Mouse (Mus musculus) limb, embryonic 12.5 days (tissue): ENCODE results near the gene Smyd3. TPM values are rescaled to one million over a fixed set of nuclear protein-coding genes. Genes with fewer than 3 reads are reported as not detected.
A peak's percentile ranks its signal among the peaks of the same experiment; 100 is the strongest.

Experiments used
- ATAC-seq: fragments of 200-750 bp; cut with Nextera tagmentation; 2 replicates; pipeline ENCODE4 v1.8.0; 2017; ENCODE audit warnings: low read depth, moderate TSS enrichment; ENCODE audit not compliant: insufficient number of reproducible peaks, insufficient read depth, low FRiP score, low TSS enrichment
- H3K27ac ChIP-seq: fragments of 300-500 bp; sonication (generic); 2 replicates; pipeline ENCODE4 v1.5.1; 2016; ENCODE audit warnings: mild to moderate bottlenecking, moderate library complexity
- H3K27me3 ChIP-seq: fragments of 300-500 bp; sonication (generic); 2 replicates; pipeline ENCODE4 v1.6.1; 2016; ENCODE audit warnings: mild to moderate bottlenecking, moderate library complexity
- H3K36me3 ChIP-seq: fragments of 300-500 bp; sonication (generic); 2 replicates; pipeline ENCODE4 v1.6.1; 2016; ENCODE audit warnings: mild to moderate bottlenecking, moderate library complexity
- H3K4me1 ChIP-seq: fragments of 300-500 bp; sonication (generic); replicated peaks from 2 replicates; pipeline ENCODE4 v1.6.1; 2016
- H3K4me2 ChIP-seq: fragments of 300-500 bp; sonication (generic); 2 replicates; pipeline ENCODE4 v1.6.1; 2016; ENCODE audit warnings: mild to moderate bottlenecking, moderate library complexity
- H3K4me3 ChIP-seq: fragments of 300-500 bp; sonication (generic); replicated peaks from 2 replicates; pipeline ENCODE4 v1.5.1; 2016; ENCODE audit warnings: mild to moderate bottlenecking
- H3K9ac ChIP-seq: fragments of 300-500 bp; sonication (generic); replicated peaks from 2 replicates; pipeline ENCODE4 v1.6.1; 2016; ENCODE audit warnings: mild to moderate bottlenecking, moderate library complexity
- H3K9me3 ChIP-seq: fragments of 300-500 bp; sonication (generic); 2 replicates; pipeline ENCODE4 v1.6.1; 2016; ENCODE audit warnings: mild to moderate bottlenecking, moderate library complexity
- WGBS: fragments of 180-500 bp; shearing (Covaris S2); methylation state at CpG from one replicate; pipeline ENCODE4 v1.1.7; 2016; 5-methylcytosine and 5-hydroxymethylcytosine counted together
- polyA plus RNA-seq: library from polyadenylated mRNA; unstranded; fragments of >200 nt; fragmentation: Nextera tagmentation; extraction: Ambion mirVana; gene quantifications from 2 replicates; pipeline ENCODE4 v1.2.1, GENCODE M21; 2016

Smyd3 gene
- polyA plus RNA-seq, 1 experiment from 2014 or later: 26.5 TPM

GRCm38 (mm10) chr1:178924492-178925183 is 593.2 kb downstream of the Smyd3 start:
- H3K4me2 ChIP-seq: no peak overlapping the region
- peaks cover 77% of the 10 kb centered on the region for H3K36me3 ChIP-seq
- H3K27ac ChIP-seq: no peak overlapping the region
- no peaks in the 10 kb centered on the region for H3K4me1 ChIP-seq
- H3K4me3 ChIP-seq: no peak overlapping the region
- 86% methylated on average over 8 of the region's 8 CpGs for WGBS
- no peaks in the 10 kb centered on the region for H3K9me3 ChIP-seq
- no peak overlapping the region for H3K9ac ChIP-seq
- no peaks in the 10 kb centered on the region for H3K27me3 ChIP-seq
- ATAC-seq: no peak

GRCm38 (mm10) chr1:178917194-178917902 is 600.5 kb downstream of the Smyd3 start:
- Histone ChIP-seq H3K36me3 (peaks cover 87% of the 10 kb centered on the region), H3K4me2 (no peak overlapping the region)
- WGBS: 76% methylated on average over 31 of the region's 31 CpGs

GRCm38 (mm10) chr1:178915056-178915455 is 602.8 kb downstream of the Smyd3 start:
- Histone ChIP-seq H3K9me3 (no peaks in the 10 kb centered on the region), H3K9ac (no peak overlapping the region), H3K27ac (no peak overlapping the region), H3K36me3 (peaks cover 69% of the 10 kb centered on the region), H3K4me3 (no peak overlapping the region), H3K27me3 (peaks cover 7% of the 10 kb centered on the region; the same call in 1 of the 2 replicates), H3K4me2 (no peak overlapping the region), H3K4me1 (peaks cover 16% of the 10 kb centered on the region)
- 0 out of 2 replicates have a peak, but pooled peaks have one; percentile 16 for ATAC-seq
- WGBS: 84% methylated on average over 12 of the region's 12 CpGs

More at GRCm38 (mm10) chr1:178917194-178917902, 600.5 kb downstream of the Smyd3 start:
- Histone ChIP-seq H3K27me3 (peaks cover 7% of the 10 kb centered on the region; the same call in 1 of the 2 replicates), H3K27ac (no peak overlapping the region), H3K9me3 (no peaks in the 10 kb centered on the region), H3K9ac (no peak overlapping the region), H3K4me3 (no peak overlapping the region), H3K4me1 (peaks cover 6% of the 10 kb centered on the region)
- ATAC-seq: no peak

GRCm38 (mm10) chr1:178912936-178913716 is 604.7 kb downstream of the Smyd3 start:
- WGBS: 71% methylated on average over 6 of the region's 6 CpGs
- H3K27ac ChIP-seq: no peak overlapping the region
- H3K4me3 ChIP-seq: no peak overlapping the region
- H3K9ac ChIP-seq: no peak overlapping the region
- H3K4me2 ChIP-seq: no peak overlapping the region
- peaks cover 5% of the 10 kb centered on the region; the same call in 1 of the 2 replicates for H3K27me3 ChIP-seq
- no peak for ATAC-seq
- H3K36me3 ChIP-seq: peaks cover 52% of the 10 kb centered on the region
- peaks cover 23% of the 10 kb centered on the region for H3K4me1 ChIP-seq
- H3K9me3 ChIP-seq: no peaks in the 10 kb centered on the region

- 60% methylated on average over 14 of the region's 14 CpGs for WGBS
- Histone ChIP-seq H3K9ac (no peak overlapping the region), H3K36me3 (peaks cover 30% of the 10 kb centered on the region), H3K27ac (peak overlapping the region; percentile 23; the same call in 1 of the 2 replicates), H3K9me3 (no peaks in the 10 kb centered on the region), H3K4me3 (no peak overlapping the region), H3K4me2 (no peak overlapping the region), H3K4me1 (peaks cover 23% of the 10 kb centered on the region), H3K27me3 (no peaks in the 10 kb centered on the region)
- ATAC-seq: no peak
These were observed 606.9 kb downstream of the Smyd3 start for GRCm38 (mm10) chr1:178910951-178911350.

Other genes with a start within 250 kb of the Smyd3 start
- 27.0 and 28.4 TPM in 2 replicates for gene Tfb2m, start 28.2 kb upstream of the Smyd3 start, polyA plus RNA-seq
- 19.9 and 21.4 TPM in 2 replicates for gene Cnst, start 28.3 kb upstream of the Smyd3 start, polyA plus RNA-seq
- gene Sccpdh, start 150.2 kb upstream of the Smyd3 start, polyA plus RNA-seq: 87.4 and 89.3 TPM in 2 replicates
- not detected in 2 replicates for gene Kif28, start 227.2 kb upstream of the Smyd3 start, polyA plus RNA-seq